Mouse (Mus musculus): Measurements from ENCODE around the gene Cdh18. TPM values are rescaled to one million over a fixed set of nuclear protein-coding genes. Genes with fewer than 3 reads are reported as not detected.

Cdh18 gene
- polyA plus RNA-seq, 1 experiment from 2014 or later = 6.0 TPM

- Histone ChIP-seq H3K27ac (ENCODE audit: low read length) (no peak overlapping the region), H3K4me3 (replicated peaks; ENCODE audit: low read length) (no peak overlapping the region), H3K4me1 (replicated peaks; ENCODE audit: control insufficient read depth, insufficient read depth, low read length) (no peaks in the 10 kb centered on the region), H3K27me3 (replicated peaks; ENCODE audit: control insufficient read depth, insufficient read depth, low read length) (no peaks in the 10 kb centered on the region), H3K4me2 (ENCODE audit: low read length) (no peak overlapping the region), H3K9ac (replicated peaks; ENCODE audit: low read depth, low read length) (no peak overlapping the region), H3K36me3 (ENCODE audit: control insufficient read depth, insufficient read depth) (no peaks in the 10 kb centered on the region), H3K9me3 (ENCODE audit: control insufficient read depth, low read length) (no peaks in the 10 kb centered on the region)
- no peak for ATAC-seq
- WGBS = 87% methylated on average over 2 of the region's 2 CpGs
Observed at GRCm38 (mm10) chr15:23378016-23378750, 829.4 kb downstream of the Cdh18 start.

DNA sequence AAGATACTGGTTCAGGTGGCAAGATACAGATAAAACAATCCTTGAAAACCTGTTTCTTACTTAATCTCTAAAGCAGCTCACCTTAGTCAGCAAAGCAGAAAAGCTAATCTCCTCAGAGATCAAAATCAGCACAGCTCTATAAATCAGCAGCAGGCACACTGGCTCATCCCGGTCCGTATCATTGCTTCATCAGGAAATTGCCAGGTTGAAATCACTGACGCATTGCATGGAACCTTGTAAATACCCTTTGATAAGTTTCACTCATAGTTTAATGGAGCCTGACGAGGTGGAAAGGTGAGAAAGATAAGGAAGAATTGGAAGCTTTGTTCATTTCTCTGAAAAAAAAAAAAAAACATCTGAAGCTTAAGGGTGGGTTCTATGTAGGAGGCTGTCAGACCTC, 837.0 kb downstream of the Cdh18 start:
- H3K27me3 ChIP-seq (replicated peaks; ENCODE audit: control insufficient read depth, insufficient read depth, low read length) = no peaks in the 10 kb centered on the region
- H3K27ac ChIP-seq (ENCODE audit: low read length) = no peak overlapping the region
- no peak overlapping the region for H3K9ac ChIP-seq (replicated peaks; ENCODE audit: low read depth, low read length)
- no peaks in the 10 kb centered on the region for H3K36me3 ChIP-seq (ENCODE audit: control insufficient read depth, insufficient read depth)
- WGBS = 76% methylated on average over 4 of the region's 4 CpGs
- no peak overlapping the region for H3K4me2 ChIP-seq (ENCODE audit: low read length)
- H3K4me1 ChIP-seq (replicated peaks; ENCODE audit: control insufficient read depth, insufficient read depth, low read length) = no peaks in the 10 kb centered on the region
- ATAC-seq = no peak
- no peak overlapping the region for H3K4me3 ChIP-seq (replicated peaks; ENCODE audit: low read length)
- H3K9me3 ChIP-seq (ENCODE audit: control insufficient read depth, low read length) = no peaks in the 10 kb centered on the region

DNA sequence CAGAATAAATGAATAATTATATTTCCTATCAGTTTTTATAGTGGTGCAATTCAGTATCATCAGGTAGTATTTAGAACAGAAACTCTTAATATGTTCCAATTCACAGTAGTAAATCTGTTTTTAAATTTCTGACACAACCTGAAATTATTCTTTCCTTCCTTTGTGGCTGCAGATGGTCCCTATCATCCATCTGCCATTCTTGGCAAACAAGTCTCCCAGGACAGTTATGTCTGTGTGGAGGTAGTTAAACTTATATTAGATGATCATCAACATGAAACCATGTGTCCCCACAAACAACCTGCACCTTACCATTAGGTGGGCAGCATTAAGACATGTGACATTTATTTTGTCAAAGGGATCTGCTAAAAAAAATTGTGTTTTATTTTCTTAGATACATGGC, 847.8 kb downstream of the Cdh18 start:
- Histone ChIP-seq H3K4me1 (replicated peaks; ENCODE audit: control insufficient read depth, insufficient read depth, low read length) (no peaks in the 10 kb centered on the region), H3K36me3 (ENCODE audit: control insufficient read depth, insufficient read depth) (no peaks in the 10 kb centered on the region), H3K4me3 (replicated peaks; ENCODE audit: low read length) (no peak overlapping the region), H3K9ac (replicated peaks; ENCODE audit: low read depth, low read length) (no peak overlapping the region), H3K4me2 (ENCODE audit: low read length) (no peak overlapping the region), H3K27me3 (replicated peaks; ENCODE audit: control insufficient read depth, insufficient read depth, low read length) (no peaks in the 10 kb centered on the region), H3K9me3 (ENCODE audit: control insufficient read depth, low read length) (no peaks in the 10 kb centered on the region), H3K27ac (ENCODE audit: low read length) (no peak overlapping the region)
- no peak for ATAC-seq

GRCm38 (mm10) chr15:23403792-23404191, 855.0 kb downstream of the Cdh18 start:
- H3K9ac ChIP-seq (replicated peaks; ENCODE audit: low read depth, low read length) = no peak overlapping the region
- no peak overlapping the region for H3K27ac ChIP-seq (ENCODE audit: low read length)
- H3K4me3 ChIP-seq (replicated peaks; ENCODE audit: low read length) = no peak overlapping the region
- H3K4me1 ChIP-seq (replicated peaks; ENCODE audit: control insufficient read depth, insufficient read depth, low read length) = no peaks in the 10 kb centered on the region
- no peaks in the 10 kb centered on the region for H3K36me3 ChIP-seq (ENCODE audit: control insufficient read depth, insufficient read depth)
- peak; percentile 49 for ATAC-seq
- no peaks in the 10 kb centered on the region for H3K27me3 ChIP-seq (replicated peaks; ENCODE audit: control insufficient read depth, insufficient read depth, low read length)
- H3K9me3 ChIP-seq (ENCODE audit: control insufficient read depth, low read length) = no peaks in the 10 kb centered on the region
- H3K4me2 ChIP-seq (ENCODE audit: low read length) = no peak overlapping the region
- 52% methylated on average over 2 of the region's 2 CpGs for WGBS

GRCm38 (mm10) chr15:23408256-23408655, 859.4 kb downstream of the Cdh18 start:
- no peak overlapping the region for H3K9ac ChIP-seq (replicated peaks; ENCODE audit: low read depth, low read length)
- WGBS = 91% methylated on average over 1 of the region's 1 CpGs
- no peaks in the 10 kb centered on the region for H3K36me3 ChIP-seq (ENCODE audit: control insufficient read depth, insufficient read depth)
- H3K9me3 ChIP-seq (ENCODE audit: control insufficient read depth, low read length) = no peaks in the 10 kb centered on the region
- no peak for ATAC-seq
- no peak overlapping the region for H3K4me2 ChIP-seq (ENCODE audit: low read length)
- no peak overlapping the region for H3K4me3 ChIP-seq (replicated peaks; ENCODE audit: low read length)
- H3K27ac ChIP-seq (ENCODE audit: low read length) = no peak overlapping the region
- H3K27me3 ChIP-seq (replicated peaks; ENCODE audit: control insufficient read depth, insufficient read depth, low read length) = no peaks in the 10 kb centered on the region
- H3K4me1 ChIP-seq (replicated peaks; ENCODE audit: control insufficient read depth, insufficient read depth, low read length) = no peaks in the 10 kb centered on the region

- H3K4me2 ChIP-seq (ENCODE audit: low read length) = no peak overlapping the region
- WGBS = 77% methylated on average over 5 of the region's 5 CpGs
- H3K4me3 ChIP-seq (replicated peaks; ENCODE audit: low read length) = no peak overlapping the region
- no peak overlapping the region for H3K27ac ChIP-seq (ENCODE audit: low read length)
- no peaks in the 10 kb centered on the region for H3K36me3 ChIP-seq (ENCODE audit: control insufficient read depth, insufficient read depth)
- no peaks in the 10 kb centered on the region for H3K27me3 ChIP-seq (replicated peaks; ENCODE audit: control insufficient read depth, insufficient read depth, low read length)
- no peaks in the 10 kb centered on the region for H3K9me3 ChIP-seq (ENCODE audit: control insufficient read depth, low read length)
- H3K4me1 ChIP-seq (replicated peaks; ENCODE audit: control insufficient read depth, insufficient read depth, low read length) = no peaks in the 10 kb centered on the region
- no peak for ATAC-seq
- H3K9ac ChIP-seq (replicated peaks; ENCODE audit: low read depth, low read length) = no peak overlapping the region
Observed at GRCm38 (mm10) chr15:23416450-23417080, 867.7 kb downstream of the Cdh18 start.

DNA sequence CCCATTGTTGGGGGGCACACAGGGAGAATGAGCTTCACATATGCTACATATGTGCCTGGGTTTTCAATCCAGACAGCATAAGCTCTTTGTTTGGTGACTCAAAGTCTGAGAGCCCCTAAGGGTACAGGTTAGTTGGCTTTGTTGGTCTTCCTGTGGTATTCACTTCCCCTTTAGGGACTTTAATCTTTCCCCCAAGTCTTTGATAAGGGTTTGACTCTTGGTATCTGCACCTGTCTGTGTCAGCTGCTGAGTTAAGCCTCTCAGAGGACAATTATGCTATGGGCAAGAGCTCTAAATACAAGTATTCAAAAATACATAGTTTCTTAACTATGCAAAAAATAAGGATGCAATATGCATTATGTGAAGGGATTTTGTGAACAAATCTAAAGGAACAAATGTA, 869.3 kb downstream of the Cdh18 start:
- H3K4me2 ChIP-seq (ENCODE audit: low read length) = no peak overlapping the region
- H3K4me3 ChIP-seq (replicated peaks; ENCODE audit: low read length) = no peak overlapping the region
- no peaks in the 10 kb centered on the region for H3K36me3 ChIP-seq (ENCODE audit: control insufficient read depth, insufficient read depth)
- no peaks in the 10 kb centered on the region for H3K9me3 ChIP-seq (ENCODE audit: control insufficient read depth, low read length)
- no peaks in the 10 kb centered on the region for H3K27me3 ChIP-seq (replicated peaks; ENCODE audit: control insufficient read depth, insufficient read depth, low read length)
- no peak overlapping the region for H3K9ac ChIP-seq (replicated peaks; ENCODE audit: low read depth, low read length)
- no peak overlapping the region for H3K27ac ChIP-seq (ENCODE audit: low read length)
- no peaks in the 10 kb centered on the region for H3K4me1 ChIP-seq (replicated peaks; ENCODE audit: control insufficient read depth, insufficient read depth, low read length)
- ATAC-seq = no peak

- H3K27ac ChIP-seq (ENCODE audit: low read length) = no peak overlapping the region
- 44% methylated on average over 3 of the region's 3 CpGs for WGBS
- no peak; the same call in 1 of the 2 replicates for ATAC-seq
Observed at GRCm38 (mm10) chr15:23420010-23420409, 871.2 kb downstream of the Cdh18 start.

GRCm38 (mm10) chr15:23430021-23430420, 881.2 kb downstream of the Cdh18 start:
- no peaks in the 10 kb centered on the region for H3K4me1 ChIP-seq (replicated peaks; ENCODE audit: control insufficient read depth, insufficient read depth, low read length)
- no peaks in the 10 kb centered on the region for H3K36me3 ChIP-seq (ENCODE audit: control insufficient read depth, insufficient read depth)
- WGBS = 88% methylated on average over 5 of the region's 5 CpGs
- no peak overlapping the region for H3K27ac ChIP-seq (ENCODE audit: low read length)
- ATAC-seq = no peak
- no peak overlapping the region for H3K9ac ChIP-seq (replicated peaks; ENCODE audit: low read depth, low read length)
- H3K27me3 ChIP-seq (replicated peaks; ENCODE audit: control insufficient read depth, insufficient read depth, low read length) = no peaks in the 10 kb centered on the region
- no peaks in the 10 kb centered on the region for H3K9me3 ChIP-seq (ENCODE audit: control insufficient read depth, low read length)
- no peak overlapping the region for H3K4me3 ChIP-seq (replicated peaks; ENCODE audit: low read length)
- H3K4me2 ChIP-seq (ENCODE audit: low read length) = no peak overlapping the region

More at GRCm38 (mm10) chr15:23420010-23420409, 871.2 kb downstream of the Cdh18 start:
- H3K36me3 ChIP-seq (ENCODE audit: control insufficient read depth, insufficient read depth) = no peaks in the 10 kb centered on the region
- no peaks in the 10 kb centered on the region for H3K27me3 ChIP-seq (replicated peaks; ENCODE audit: control insufficient read depth, insufficient read depth, low read length)
- H3K4me1 ChIP-seq (replicated peaks; ENCODE audit: control insufficient read depth, insufficient read depth, low read length) = no peaks in the 10 kb centered on the region
- H3K9me3 ChIP-seq (ENCODE audit: control insufficient read depth, low read length) = no peaks in the 10 kb centered on the region
- H3K4me3 ChIP-seq (replicated peaks; ENCODE audit: low read length) = no peak overlapping the region
- H3K9ac ChIP-seq (replicated peaks; ENCODE audit: low read depth, low read length) = no peak overlapping the region
- H3K4me2 ChIP-seq (ENCODE audit: low read length) = no peak overlapping the region

Measured in forebrain, embryonic 16.5 days (tissue).